Mouse (Mus musculus): ENCODE measurements at regions not wholly inside any gene's neighbourhood (a gene's known extent, or its start where the extent isn't known, plus 50 kb on each side); places are given as distances from the start of the nearest gene placed in this dataset.

- Histone ChIP-seq H3K4me3 (ENCODE audit: control insufficient read depth in 1 of 2, insufficient read depth in 1 of 2, low read depth in 2 of 2, low read length in 2 of 2) (no peak overlapping the region), H3K9me3 (replicated peaks; ENCODE audit: insufficient read depth, low read length) (no peaks in the 10 kb centered on the region), H3K4me1 (ENCODE audit: control insufficient read depth in 1 of 2, insufficient read depth in 2 of 2, low read length in 2 of 2) (no peaks in the 10 kb centered on the region), H3K9ac (ENCODE audit: control insufficient read depth, low read depth, low read length, poor library complexity, severe bottlenecking) (no peak overlapping the region), H3K27me3 (ENCODE audit: control insufficient read depth in 1 of 2, insufficient read depth in 2 of 2, low read length in 2 of 2) (no peaks in the 10 kb centered on the region), H3K27ac (ENCODE audit: control insufficient read depth, low read depth, low read length) (no peak overlapping the region), H3K36me3 (ENCODE audit: control insufficient read depth in 1 of 2, insufficient read depth in 2 of 2, low read length in 2 of 2) (no peaks in the 10 kb centered on the region), H3K79me2 (ENCODE audit: control insufficient read depth, insufficient read depth, low read length, poor library complexity) (no peaks in the 10 kb centered on the region)
- TF ChIP-seq ZKSCAN1 (IDR thresholded peaks at IDR 0.05; ENCODE audit: low read depth, low read length) (no peak), SIN3A (IDR thresholded peaks at IDR 0.05; ENCODE audit: low read length) (no peak), BHLHE40 (IDR thresholded peaks at IDR 0.05; ENCODE audit: borderline replicate concordance, low read depth, low read length) (no peak), CTCF (IDR thresholded peaks at IDR 0.05 in 2 of 3, conservative IDR thresholded peaks at IDR 0.05 in 1 of 3; ENCODE audit: control insufficient read depth in 1 of 3, insufficient read depth in 1 of 3, low read depth in 2 of 3, low read length in 3 of 3, poor library complexity in 1 of 3, severe bottlenecking in 1 of 3) (no peak), KAT2A (conservative IDR thresholded peaks at IDR 0.05; ENCODE audit: low read depth, low read length) (no peak), MEF2A (IDR thresholded peaks at IDR 0.05; ENCODE audit: extremely low read depth, insufficient replicate concordance, low read depth, low read length, poor library complexity, severe bottlenecking) (no peak), MAZ (IDR thresholded peaks at IDR 0.05; ENCODE audit: low read depth, low read length) (no peak), RAD21 (IDR thresholded peaks at IDR 0.05; ENCODE audit: low read depth, low read length) (no peak), ZC3H11A (IDR thresholded peaks at IDR 0.05; ENCODE audit: low read depth, low read length) (no peak), TBP (IDR thresholded peaks at IDR 0.05; ENCODE audit: low read depth, low read length) (no peak)
- no peak for DNase-seq (ENCODE audit: low read depth, low spot score)
Observed at GRCm38 (mm10) chr12:27417387-27418009, 75.1 kb upstream of the Sox11 start.

GRCm38 (mm10) chr12:27410555-27410954 is 68.2 kb upstream of the Sox11 start:
- Histone ChIP-seq H3K27me3 (ENCODE audit: control insufficient read depth in 1 of 2, insufficient read depth in 2 of 2, low read length in 2 of 2) (no peaks in the 10 kb centered on the region), H3K79me2 (ENCODE audit: control insufficient read depth, insufficient read depth, low read length, poor library complexity) (no peaks in the 10 kb centered on the region), H3K4me3 (ENCODE audit: control insufficient read depth in 1 of 2, insufficient read depth in 1 of 2, low read depth in 2 of 2, low read length in 2 of 2) (no peak overlapping the region), H3K9ac (ENCODE audit: control insufficient read depth, low read depth, low read length, poor library complexity, severe bottlenecking) (no peak overlapping the region), H3K36me3 (ENCODE audit: control insufficient read depth in 1 of 2, insufficient read depth in 2 of 2, low read length in 2 of 2) (no peaks in the 10 kb centered on the region), H3K9me3 (replicated peaks; ENCODE audit: insufficient read depth, low read length) (no peaks in the 10 kb centered on the region), H3K4me1 (ENCODE audit: control insufficient read depth in 1 of 2, insufficient read depth in 2 of 2, low read length in 2 of 2) (no peaks in the 10 kb centered on the region), H3K27ac (ENCODE audit: control insufficient read depth, low read depth, low read length) (no peak overlapping the region)
- DNase-seq (ENCODE audit: low read depth, low spot score) = no peak
- TF ChIP-seq MYC (IDR thresholded peaks at IDR 0.05; ENCODE audit: low read depth, low read length) (no peak), E2F4 (IDR thresholded peaks at IDR 0.05; ENCODE audit: borderline replicate concordance, low read depth, low read length) (no peak), EP300 (IDR thresholded peaks at IDR 0.05; ENCODE audit: low read depth in 1 of 2, low read length in 2 of 2) (no peak), USF1 (IDR thresholded peaks at IDR 0.05; ENCODE audit: low read depth, low read length) (no peak), MAX (IDR thresholded peaks at IDR 0.05; ENCODE audit: low read length) (no peak), ELF1 (IDR thresholded peaks at IDR 0.05; ENCODE audit: low read depth, low read length) (no peak)

Measured in MEL (cell line).